Mouse (Mus musculus) left cerebral cortex, postnatal 25 days (tissue): ENCODE measurements around the gene Cxcl17. TPM values are rescaled to one million over a fixed set of nuclear protein-coding genes. Genes with fewer than 3 reads are reported as not detected.
A peak's percentile ranks its signal among the peaks of the same experiment; 100 is the strongest.
"Not testable (repeated sequence)": the region's sequence is repeated elsewhere in the genome, so short reads cannot be mapped to it uniquely, and the experiment has no call there.

ENCODE experiments used
- DNase-seq, 2 experiments: peaks; one replicate each; pipeline ENCODE4 v3.0.0; 2022; ENCODE audit warnings: low spot score in 2 of 2, mixed read lengths in 1 of 2
- intact Hi-C: fragments of 180-260 bp; cut with DNase I; formaldehyde crosslinking; loops from one replicate; pipeline ENCODE4 v1.15.1; 2025
- total RNA-seq, 2 experiments: library from RNA; stranded (reverse); gene quantifications; 2 replicates each; pipeline ENCODE4 v1.2.3; 2021

The Cxcl17 gene
- total RNA-seq = not detected

DNA sequence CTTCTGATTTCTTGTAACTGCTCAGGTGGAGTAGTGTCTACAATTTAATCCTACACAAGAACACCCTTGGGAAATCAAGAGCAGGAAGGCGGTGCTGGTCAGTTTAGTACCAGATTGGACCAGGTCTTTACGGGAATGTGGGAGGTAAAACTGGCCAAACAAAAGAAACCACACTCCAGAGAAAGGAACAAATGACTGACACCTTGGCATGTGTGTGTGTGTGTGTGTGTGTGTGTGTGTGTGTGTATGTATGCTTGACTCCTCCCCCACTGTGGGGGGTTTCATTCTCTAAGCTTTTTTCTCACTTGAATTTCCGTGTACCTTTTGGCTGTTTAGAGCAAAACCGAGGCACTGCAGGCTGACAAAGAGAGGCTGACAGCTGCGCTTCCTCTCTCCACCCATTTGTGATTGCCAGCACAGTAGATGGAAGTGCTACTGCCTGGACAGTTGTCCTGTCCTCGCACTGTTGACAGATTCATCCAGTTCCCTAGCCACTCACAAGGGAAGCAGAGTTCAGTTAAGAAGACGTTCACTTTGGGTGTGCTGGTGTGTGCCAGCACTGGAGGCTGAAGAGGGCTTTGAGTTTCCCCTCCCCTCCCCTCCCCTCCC, at the start of gene Cxcl17:
Gene Cxcl17 (minus strand): TSS at position 54 of the 609 bp plus-strand sequence.
- intact Hi-C loops = no loop called here
- no peak for DNase-seq

DNA sequence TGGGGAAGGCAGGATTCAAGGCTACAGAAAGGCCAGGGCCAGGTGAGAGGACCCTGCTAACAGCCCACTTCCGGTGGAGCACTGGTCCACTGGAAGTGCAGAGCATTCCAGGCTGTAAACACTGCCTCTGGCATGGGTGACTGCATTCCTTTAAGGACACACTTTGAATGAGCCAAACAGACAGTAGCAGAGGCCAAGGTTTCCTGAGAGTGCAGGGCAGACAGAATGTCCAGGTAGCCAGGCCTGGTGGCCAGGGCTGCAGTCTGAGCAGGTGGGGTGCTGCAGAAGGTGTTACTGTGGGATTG, 49.3 kb upstream of the Cxcl17 start:
- intact Hi-C loops, DNase-seq: not testable (repeated sequence)

DNA sequence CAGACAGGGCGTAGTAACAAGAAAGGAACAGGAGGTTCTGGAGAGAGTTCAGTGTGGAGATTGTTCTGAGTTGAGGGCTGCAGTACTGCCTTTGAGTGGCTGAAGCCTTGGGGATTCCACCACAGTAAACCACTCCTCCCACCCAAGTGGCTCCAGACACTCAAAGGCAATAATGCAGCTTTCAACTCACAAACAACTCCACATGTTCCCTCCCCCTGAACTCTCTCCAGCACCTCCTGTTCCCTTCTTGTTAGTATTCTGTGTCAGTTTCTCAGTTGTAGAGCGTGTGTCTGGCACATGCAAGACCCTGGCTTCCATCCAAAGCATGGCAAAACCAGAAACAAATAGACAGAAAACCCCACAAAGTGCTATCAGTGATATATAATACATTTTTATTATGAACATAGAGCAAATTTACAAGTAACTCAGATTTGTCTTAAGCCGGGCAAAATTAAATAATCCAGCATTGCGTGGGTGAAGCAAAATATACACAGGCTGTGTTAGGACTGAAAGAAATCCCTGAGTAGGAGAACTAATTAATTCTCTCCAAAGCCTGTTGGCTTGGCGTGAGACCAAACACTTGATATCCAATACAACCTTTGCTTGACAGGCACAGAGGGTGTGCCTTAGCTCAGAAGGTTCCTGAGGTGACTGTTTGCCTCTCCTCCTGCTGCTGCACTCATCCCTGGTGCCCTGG, 48.8 kb upstream of the Cxcl17 start:
- DNase-seq = peak; percentile 21 to 35
- intact Hi-C loops = not testable (repeated sequence)

DNA sequence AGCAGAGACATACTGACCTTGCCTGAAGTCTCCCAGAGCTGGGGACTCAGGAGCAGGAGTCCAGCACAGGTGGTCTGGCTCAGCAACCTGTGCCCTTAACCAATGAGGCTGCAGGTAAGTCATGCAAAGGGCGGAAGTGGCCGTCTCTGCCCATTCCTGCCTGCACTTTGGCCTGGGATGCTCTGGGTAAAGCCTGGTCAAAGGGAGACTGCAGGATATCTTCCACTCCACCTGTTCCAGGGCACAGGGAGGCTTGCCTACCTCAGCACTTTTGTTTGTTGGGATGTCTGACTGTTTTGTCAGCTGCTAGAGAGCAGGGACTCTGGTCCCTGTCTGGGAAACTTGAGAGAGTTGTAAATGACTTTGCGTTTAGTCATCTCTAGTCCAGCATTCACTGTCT, 39.4 kb upstream of the Cxcl17 start:
- no peak for DNase-seq
- intact Hi-C loops = no loop called here

DNA sequence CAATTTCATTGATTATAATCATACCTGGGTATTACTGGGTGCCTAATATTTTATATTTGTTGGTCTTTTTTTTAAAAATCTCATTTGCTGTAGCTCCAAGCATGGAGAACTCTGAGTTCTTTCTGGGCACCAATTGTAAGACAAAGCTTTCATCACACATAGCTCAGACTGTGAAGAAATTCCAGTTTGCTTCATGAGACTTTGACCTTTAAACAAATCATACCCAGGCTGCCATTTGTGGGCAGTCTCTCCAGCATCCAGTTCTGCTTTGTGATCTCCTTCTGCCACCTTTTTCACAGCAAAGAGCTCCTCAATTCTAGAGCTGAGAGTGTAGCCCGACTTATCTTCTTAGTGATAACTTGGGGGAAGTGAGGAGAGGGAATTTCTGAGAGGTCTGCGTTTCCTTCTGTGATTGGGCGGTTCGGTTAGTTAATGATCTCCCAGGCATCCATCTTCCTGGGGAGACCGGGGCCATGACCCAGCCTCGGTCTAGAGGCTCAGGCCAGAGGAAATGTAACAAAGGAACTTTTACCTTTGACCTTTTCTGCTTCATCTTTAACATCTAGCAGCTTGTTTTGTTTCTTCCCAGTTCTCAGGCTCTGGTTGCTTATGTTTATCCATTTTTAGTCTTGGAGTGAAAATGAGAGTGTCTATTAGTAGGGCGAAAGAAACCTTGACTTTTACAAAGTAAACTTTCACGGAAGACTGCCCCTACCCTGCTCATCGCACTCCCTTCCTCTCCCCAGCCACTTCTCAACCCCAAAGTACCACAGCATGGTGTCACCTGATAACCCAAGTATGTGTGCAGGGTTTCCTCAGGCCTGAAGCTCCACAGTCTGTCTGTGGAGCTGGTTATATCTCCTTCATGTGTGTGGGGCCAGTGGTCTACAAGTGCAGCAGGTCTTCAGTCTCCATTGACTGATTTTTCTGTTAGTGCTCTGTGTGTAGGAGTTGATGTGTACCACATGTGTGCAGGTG, 37.5 kb upstream of the Cxcl17 start:
- intact Hi-C loops = no loop called here
- no peak for DNase-seq

DNA sequence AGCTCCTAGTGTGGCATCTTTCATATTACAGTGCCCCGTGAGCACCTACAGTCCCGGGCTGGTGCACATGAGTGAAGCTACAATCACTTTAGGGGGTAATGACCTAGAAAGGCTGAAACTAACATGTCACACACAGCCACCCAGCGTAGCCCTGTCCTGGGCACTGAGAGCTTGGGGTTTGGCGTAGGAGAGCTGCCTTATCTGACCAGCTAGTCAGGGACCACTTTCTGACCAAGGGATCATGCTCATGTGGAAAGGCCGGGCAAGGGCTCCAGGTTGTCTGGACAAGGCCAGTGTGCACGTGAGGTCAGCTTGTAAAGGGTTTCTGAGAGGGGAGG, 28.1 kb upstream of the Cxcl17 start:
- DNase-seq = no peak
- intact Hi-C loops = no loop called here

DNA sequence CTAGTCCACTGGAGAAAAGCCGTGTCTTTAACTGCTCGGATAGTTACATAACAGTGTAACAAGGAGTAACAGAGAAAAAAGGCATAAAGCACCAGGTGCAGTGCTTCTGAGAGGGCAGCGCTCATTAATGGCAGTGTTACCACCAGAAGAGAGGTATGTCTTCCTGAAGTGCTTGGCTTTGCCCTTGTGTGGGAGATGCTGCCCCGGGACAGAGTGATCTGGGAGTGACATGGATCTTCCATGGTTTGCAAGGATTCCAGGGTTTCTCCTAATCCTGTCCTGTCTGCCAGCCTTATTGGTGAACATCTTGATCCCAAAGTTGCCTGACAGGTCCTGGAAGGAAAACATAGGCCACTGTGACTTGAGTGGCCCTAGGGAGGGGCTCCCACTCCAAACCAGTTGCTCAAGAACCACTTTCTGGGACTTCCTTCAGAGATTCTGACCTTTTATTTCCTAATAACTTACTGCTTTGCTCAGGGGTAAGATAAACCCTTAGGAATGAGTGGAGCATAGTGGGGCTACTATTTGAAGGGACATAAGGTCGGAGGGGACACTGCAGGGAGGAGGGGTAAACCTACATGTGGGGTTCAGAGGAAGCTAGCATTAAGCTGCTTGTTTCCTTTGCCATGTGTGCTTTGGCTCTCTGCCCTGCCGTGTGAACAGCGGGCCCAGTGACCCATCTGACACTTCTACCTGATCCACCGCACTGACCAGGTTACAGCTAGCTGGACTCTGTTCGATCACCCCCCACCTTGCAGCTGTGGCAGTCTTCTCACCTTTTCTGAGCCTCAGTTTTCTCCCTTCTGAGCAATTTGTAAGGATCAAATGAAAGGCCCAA, 27.5 kb upstream of the Cxcl17 start:
- DNase-seq = no peak
- intact Hi-C loops = no loop called here

DNA sequence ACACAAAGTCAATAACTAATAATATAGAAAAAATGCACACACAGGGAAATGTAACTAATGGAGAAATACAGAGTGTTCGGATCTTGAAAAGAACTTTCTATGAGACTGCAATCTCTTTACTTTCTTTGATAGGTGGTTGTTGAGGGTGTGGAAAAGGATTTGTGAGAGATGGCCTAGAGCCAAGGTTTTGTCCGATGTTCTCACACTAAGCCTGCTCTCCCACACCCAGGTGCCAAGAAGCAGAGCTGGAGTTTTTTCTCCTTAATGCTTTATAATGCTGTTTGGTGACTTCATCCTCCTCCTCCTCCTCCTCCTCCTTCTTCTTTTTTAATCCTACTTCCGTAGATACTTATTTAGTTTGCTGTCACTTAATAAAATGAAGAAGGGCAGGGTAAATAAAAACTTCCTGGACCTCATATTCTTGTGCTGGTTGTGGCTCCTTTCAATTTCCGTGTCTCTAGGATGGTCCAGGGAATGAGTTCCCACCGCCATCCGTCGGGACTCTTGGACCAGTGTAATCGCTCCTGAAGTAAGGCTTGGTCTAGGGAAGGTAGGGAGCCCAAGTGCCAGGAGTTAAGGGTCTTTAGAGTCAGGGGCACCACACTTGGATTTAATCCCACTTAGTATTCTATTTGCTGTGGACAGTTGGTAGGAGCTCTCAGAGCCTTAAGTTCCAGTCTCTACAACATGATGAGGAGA, 26.6 kb upstream of the Cxcl17 start:
- intact Hi-C loops = no loop called here
- no peak for DNase-seq

DNA sequence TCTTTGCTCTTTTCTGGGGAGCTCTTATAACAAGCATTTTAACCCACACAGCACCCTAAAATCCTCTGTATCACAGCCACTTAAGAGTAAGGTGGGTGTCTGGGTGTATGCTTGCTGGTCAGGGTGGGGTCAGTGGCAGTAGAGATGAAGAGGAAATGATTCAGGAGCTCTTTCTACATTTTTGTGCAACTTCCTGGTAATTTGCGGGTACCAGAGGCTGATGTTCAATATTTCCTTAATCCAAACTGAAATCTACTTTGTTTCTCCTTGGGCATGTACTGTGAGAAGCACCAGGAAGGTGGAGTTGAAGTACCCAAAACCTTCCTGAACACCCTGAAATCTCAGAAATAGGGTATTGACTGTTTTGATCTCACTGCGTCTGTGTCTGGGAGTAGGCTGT, 24.0 kb upstream of the Cxcl17 start:
- intact Hi-C loops = no loop called here
- no peak for DNase-seq

DNA sequence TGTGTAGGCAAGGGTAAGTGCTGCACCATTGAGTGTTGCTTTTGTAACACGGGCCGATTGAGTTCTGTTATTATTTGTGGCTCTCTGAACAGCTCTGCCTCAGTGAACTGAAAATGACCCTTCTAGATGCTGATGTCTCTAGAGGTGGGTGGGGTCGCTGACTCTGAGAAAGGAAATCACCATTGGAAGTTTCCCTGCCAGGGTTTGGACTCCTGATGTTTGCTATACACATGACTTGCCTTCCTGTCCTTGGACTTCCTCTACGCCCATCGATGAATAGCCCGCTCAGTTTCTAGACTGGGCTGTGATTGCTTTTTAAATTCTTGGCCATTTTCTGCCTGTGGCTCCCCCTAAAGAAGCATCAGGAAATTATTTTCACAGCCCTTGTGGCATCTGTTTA, 23.5 kb upstream of the Cxcl17 start:
- intact Hi-C loops = no loop called here
- no peak for DNase-seq

DNA sequence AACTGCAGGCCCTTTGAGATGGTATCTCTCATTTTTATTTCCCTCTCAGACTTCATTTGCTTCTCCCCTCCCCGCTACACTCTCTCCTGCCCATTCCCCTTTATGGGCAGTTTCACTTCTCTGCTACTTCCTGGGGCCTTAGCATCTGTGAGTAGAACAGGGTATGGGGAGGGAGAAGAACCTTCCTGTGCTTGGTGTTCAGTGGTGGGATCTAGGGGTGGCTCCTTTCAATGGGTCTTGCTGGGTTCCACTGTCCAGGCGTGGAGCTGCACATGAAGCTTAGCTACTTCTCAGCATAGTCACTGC, 22.8 kb upstream of the Cxcl17 start:
- intact Hi-C loops = no loop called here

DNA sequence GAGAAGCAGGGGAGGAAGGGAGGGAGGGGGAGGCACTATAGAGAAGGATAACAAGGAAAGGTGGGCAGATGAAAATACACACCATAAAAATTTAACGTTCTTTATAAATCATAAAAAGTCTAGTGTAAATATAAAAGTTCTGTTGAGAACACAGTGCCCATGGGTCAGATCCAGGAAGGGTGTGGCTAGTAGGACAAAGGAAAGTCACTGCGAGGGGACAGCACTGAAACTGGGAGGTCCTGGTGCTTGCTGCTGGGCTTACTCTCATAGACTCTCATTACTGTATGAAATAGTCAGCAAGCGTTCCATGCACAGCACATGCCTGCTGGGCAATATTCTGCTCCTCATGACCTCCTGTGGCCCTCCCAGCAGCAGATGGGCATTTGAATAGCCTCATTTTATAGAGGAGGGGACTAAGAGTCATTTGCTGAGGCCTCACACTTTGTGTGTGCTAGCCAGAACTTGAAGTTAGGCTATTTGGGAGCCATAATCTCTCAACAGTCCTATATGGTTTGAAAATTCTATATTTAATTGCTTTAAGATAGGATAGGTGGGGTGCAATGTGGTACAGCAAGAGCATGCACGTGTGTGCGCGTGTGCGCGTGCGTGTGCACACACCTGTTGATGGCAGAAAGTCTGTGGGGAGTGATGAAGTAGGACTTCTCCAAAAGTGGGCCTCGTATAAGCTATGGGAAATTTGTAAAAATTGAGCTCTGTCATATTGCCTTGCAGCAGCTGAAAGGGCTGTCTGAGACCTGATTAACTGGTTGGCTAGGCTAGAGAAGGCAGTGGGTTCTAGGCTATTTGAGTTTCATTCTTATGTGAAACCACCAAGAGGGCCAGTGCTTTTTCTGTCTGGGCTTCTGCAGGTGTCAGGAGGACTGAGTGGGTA, 22.2 kb upstream of the Cxcl17 start:
- intact Hi-C loops = no loop called here
- DNase-seq = no peak

More for the DNA sequence above, 22.8 kb upstream of the Cxcl17 start:
- no peak for DNase-seq

DNA sequence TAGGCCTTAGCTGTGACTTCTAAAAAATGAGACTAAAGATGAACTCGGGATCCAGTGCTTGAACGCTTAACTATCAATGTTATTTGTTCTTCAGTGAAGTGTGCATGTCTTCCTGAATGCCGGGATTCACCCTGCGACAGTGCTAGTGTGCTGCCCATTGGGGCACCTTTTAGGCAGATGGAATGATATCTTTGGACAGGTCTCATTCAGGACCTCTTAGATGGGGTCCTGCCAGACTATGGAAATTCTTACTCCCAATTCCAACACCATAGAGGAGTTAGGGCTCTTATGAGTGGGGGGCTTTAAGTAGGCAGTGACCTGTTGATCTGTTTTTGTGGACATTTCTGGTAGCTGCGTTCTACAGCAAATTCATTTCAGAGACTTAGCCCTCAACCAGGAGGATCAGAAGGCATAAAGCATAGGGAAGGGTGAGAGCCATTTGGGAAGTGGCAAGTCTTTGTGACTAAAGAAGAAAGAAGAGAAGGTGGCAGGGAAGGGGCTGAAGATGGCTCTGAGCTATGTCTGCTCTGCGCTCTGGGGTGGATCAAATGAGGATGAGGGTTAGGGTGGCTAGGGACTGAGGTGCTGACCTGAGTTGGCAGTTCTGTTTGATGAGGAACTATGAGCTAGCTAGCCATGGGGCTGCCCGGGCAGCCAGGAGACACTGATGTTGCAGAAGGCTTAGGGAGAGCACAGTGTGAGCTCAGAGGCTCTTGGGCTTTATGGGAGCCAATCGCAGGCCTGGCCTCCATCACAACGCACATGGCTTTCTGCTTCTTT, 21.3 kb upstream of the Cxcl17 start:
- intact Hi-C loops = no loop called here

DNA sequence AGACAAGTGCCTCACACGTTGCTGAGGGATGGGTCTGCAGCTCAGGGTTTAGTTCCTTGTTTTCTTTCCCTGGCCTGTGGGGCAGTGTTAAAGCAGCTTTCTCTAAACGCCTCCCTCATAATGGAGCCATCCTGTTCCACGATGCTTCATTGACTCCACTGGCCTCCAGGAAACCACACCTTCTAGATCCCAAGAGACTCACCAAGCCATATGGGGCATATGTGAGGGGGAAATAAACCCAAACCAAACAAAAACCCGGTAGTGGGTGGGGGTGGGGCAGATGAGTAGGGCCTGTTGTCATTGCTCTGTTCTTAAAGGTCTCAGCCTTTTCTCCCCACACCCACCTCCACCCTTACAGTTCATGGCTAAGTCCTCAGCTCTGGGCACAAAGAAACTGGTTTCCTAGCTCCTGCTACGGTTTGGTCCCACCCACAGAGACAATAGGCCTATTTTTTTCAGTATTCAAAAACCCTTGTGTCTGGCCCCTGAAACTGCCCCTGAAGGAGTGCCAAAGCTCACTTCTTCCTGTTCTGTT, 20.4 kb upstream of the Cxcl17 start:
- intact Hi-C loops = no loop called here

More for the DNA sequence above, 21.3 kb upstream of the Cxcl17 start:
- DNase-seq = no peak

DNA sequence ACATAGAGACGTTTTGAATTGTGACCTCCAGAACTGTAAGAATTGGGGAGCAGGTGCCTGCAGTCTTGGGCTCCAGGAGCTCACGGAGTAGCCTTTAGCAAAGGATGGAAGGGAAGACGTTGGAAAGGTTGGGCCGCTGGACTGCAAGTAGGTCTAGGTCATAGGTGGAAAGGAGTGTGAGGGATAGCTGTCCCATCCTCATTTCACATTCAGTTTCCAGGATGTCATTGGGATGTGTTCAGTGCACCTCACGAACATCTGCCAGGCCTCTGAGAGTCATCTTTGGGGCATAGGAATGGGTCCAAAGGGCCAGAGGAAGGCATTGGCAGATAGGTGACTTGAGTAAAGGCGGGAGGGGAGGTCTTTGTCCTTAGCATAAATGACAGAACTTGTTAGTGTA, 19.7 kb upstream of the Cxcl17 start:
- DNase-seq = no peak
- intact Hi-C loops = no loop called here

More for the DNA sequence above, 20.4 kb upstream of the Cxcl17 start:
- peak in 1 of 2 experiments; percentile 12 for DNase-seq

DNA sequence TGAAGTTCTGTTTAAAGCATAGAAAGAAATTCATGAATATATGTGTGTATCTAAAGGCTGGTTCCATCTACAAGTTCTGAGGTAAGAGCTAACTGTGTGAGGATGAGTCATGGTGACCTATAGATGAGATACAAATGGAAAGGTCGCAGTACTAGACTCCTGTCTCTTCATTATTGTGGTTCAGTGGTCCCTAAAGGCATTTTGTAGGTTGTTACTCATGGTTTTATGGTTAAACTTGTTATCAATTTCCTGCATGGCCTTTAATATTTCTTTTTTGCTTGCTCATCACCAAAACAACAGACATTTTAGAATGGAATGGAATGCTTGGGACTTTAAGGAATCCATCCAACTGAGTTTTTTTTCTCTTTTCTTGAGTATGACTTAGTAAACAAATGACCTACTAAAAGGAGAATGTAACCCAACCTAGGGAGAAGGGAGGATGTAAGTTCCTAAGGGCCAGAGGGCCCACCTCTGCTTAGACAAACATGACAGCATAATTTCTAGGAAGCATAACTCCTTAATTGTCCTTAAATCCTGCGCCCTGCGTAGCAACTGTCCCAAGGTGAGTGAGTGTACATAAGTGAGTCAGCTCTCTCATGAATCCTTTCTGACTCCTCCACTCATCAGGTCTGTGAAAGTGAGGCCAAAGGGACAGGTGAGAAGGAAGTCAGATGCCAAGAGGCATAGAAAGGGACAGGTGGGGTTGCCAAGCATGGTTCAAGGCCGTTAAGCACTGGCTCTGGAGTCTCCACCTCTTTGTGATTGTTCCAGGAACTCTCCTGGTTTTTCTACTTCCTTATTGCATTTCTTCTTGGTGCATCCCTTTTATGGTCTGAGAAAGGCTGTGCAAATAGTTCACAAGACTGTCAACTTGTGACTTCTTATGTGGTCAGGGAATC, 17.4 kb upstream of the Cxcl17 start:
- intact Hi-C loops = no loop called here
- no peak for DNase-seq

DNA sequence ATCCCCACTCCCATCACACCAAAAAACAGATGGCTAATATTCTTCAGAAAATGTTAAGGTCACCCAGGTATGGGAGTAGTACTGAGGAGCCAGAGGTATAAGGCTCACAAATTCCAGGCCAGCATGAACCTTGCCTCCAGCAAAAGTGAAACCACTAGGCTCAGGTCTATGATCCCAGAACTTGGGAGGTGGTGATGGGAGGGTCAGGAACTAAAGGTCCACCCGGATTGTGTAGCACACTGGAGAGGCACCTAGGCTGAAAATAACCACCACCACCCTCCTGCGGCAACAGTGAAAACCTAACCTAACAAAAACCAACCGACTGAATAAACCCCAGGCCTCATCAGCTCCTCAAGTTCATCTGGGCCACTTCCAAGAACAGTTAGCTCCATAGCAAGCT, 15.6 kb upstream of the Cxcl17 start:
- no peak for DNase-seq
- intact Hi-C loops = no loop called here
